Mouse (Mus musculus) 416B (cell line): Measurements from ENCODE around the gene Rcc1l.

Experiments used
- DNase-seq: peaks from one replicate; pipeline ENCODE4 v3.0.0; 2011; ENCODE audit warnings: low read depth

The Rcc1l gene

GRCm38 (mm10) chr5:134170167-134170566 lies 6.4 kb downstream of the Rcc1l start:
- DNase-seq = no peak

- DNase-seq = peak; percentile 90
Measured at GRCm38 (mm10) chr5:134169231-134169630, 7.3 kb downstream of the Rcc1l start.

GRCm38 (mm10) chr5:134168033-134168432 lies 8.5 kb downstream of the Rcc1l start:
- no peak for DNase-seq

- DNase-seq = no peak
Measured at GRCm38 (mm10) chr5:134166642-134167041, 9.9 kb downstream of the Rcc1l start.

GRCm38 (mm10) chr5:134164688-134165087 lies 11.9 kb downstream of the Rcc1l start:
- peak; percentile 77 for DNase-seq

GRCm38 (mm10) chr5:134155916-134156466 lies 20.6 kb downstream of the Rcc1l start:
- DNase-seq = no peak

GRCm38 (mm10) chr5:134151895-134152294 lies 24.7 kb downstream of the Rcc1l start:
- no peak for DNase-seq

GRCm38 (mm10) chr5:134148153-134148552 lies 28.4 kb downstream of the Rcc1l start:
- no peak for DNase-seq

GRCm38 (mm10) chr5:134147194-134147753 lies 29.3 kb downstream of the Rcc1l start:
- DNase-seq = no peak

GRCm38 (mm10) chr5:134144986-134145385 lies 31.6 kb downstream of the Rcc1l start:
- no peak for DNase-seq

GRCm38 (mm10) chr5:134142381-134142780 lies 34.2 kb downstream of the Rcc1l start:
- no peak for DNase-seq

GRCm38 (mm10) chr5:134141236-134141635 lies 35.3 kb downstream of the Rcc1l start:
- no peak for DNase-seq

GRCm38 (mm10) chr5:134139429-134139828 lies 37.1 kb downstream of the Rcc1l start:
- DNase-seq = no peak

- no peak for DNase-seq
Measured at GRCm38 (mm10) chr5:134137933-134138332, 38.6 kb downstream of the Rcc1l start.

GRCm38 (mm10) chr5:134136022-134136421 lies 40.6 kb downstream of the Rcc1l start:
- no peak for DNase-seq

- peak; percentile 71 for DNase-seq
Measured at GRCm38 (mm10) chr5:134131586-134131985, 45.0 kb downstream of the Rcc1l start.

- DNase-seq = no peak
Measured at GRCm38 (mm10) chr5:134126232-134126631, 50.3 kb downstream of the Rcc1l start.

- no peak for DNase-seq
Measured at GRCm38 (mm10) chr5:134123846-134124245, 52.7 kb downstream of the Rcc1l start.

- no peak for DNase-seq
Measured at GRCm38 (mm10) chr5:134121893-134122259, 54.7 kb downstream of the Rcc1l start.

- DNase-seq = no peak
Measured at GRCm38 (mm10) chr5:134121138-134121892, 55.3 kb downstream of the Rcc1l start.

GRCm38 (mm10) chr5:134120135-134120534 lies 56.4 kb downstream of the Rcc1l start:
- no peak for DNase-seq

- DNase-seq = peak; percentile 32
Measured at GRCm38 (mm10) chr5:134119481-134120120, 57.0 kb downstream of the Rcc1l start.

GRCm38 (mm10) chr5:134118798-134119407 lies 57.7 kb downstream of the Rcc1l start:
- no peak for DNase-seq
